Mouse (Mus musculus) MEL (cell line): ENCODE results near the gene Nek9.

Experiments
- CHD2 ChIP-seq: IDR thresholded peaks from 2 replicates; pipeline ENCODE4 v1.6.1; 2011; ENCODE audit warnings: low read length, improper control_type of control experiment
- CTCF ChIP-seq, 3 experiments: IDR thresholded peaks in 2 of 3; conservative IDR thresholded peaks in 1 of 3; 2 replicates each; pipeline ENCODE4 v1.5.1; 2011 to 2012; ENCODE audit warnings: low read length in 3 of 3, low read depth in 2 of 3, mild to moderate bottlenecking in 2 of 3, improper control_type of control experiment in 1 of 3, inconsistent platforms in 1 of 3, mixed read lengths in 1 of 3, moderate library complexity in 1 of 3; ENCODE audit not compliant: control insufficient read depth in 1 of 3, insufficient read depth in 1 of 3, poor library complexity in 1 of 3, severe bottlenecking in 1 of 3
- EP300 ChIP-seq, 2 experiments: IDR thresholded peaks; 2 replicates each; pipeline ENCODE4 v1.6.1; 2011; ENCODE audit warnings: improper control_type of control experiment in 2 of 2, low read length in 2 of 2, low read depth in 1 of 2, mild to moderate bottlenecking in 1 of 2
- MAFK ChIP-seq: IDR thresholded peaks from 2 replicates; pipeline ENCODE4 v1.6.1; 2011; ENCODE audit warnings: low read depth, mild to moderate bottlenecking, low read length, improper control_type of control experiment, borderline replicate concordance
- POLR2AphosphoS2 ChIP-seq: IDR thresholded peaks from 2 replicates; pipeline ENCODE4 v1.6.1; 2011; ENCODE audit warnings: low read length, improper control_type of control experiment

- TF ChIP-seq CTCF (IDR thresholded peaks at IDR 0.05 in 2 of 3, conservative IDR thresholded peaks at IDR 0.05 in 1 of 3; ENCODE audit: control insufficient read depth in 1 of 3, insufficient read depth in 1 of 3, low read depth in 2 of 3, low read length in 3 of 3, poor library complexity in 1 of 3, severe bottlenecking in 1 of 3) (no peak), POLR2AphosphoS2 (no peak), MAFK (no peak), CHD2 (no peak), EP300 (IDR thresholded peaks at IDR 0.05; ENCODE audit: low read depth in 1 of 2, low read length in 2 of 2) (no peak)
Measured at GRCm38 (mm10) chr12:85271843-85272206, 67.3 kb downstream of the Nek9 start.
